Mouse (Mus musculus) spleen, postnatal 14 days (tissue): ENCODE measurements around the gene Nkx2-1.

Experiments
- DNase-seq, 2 experiments: peaks; one replicate each; pipeline ENCODE4 v3.0.0; 2021 to 2022; ENCODE audit warnings: low spot score in 2 of 2

Nkx2-1 gene

DNA sequence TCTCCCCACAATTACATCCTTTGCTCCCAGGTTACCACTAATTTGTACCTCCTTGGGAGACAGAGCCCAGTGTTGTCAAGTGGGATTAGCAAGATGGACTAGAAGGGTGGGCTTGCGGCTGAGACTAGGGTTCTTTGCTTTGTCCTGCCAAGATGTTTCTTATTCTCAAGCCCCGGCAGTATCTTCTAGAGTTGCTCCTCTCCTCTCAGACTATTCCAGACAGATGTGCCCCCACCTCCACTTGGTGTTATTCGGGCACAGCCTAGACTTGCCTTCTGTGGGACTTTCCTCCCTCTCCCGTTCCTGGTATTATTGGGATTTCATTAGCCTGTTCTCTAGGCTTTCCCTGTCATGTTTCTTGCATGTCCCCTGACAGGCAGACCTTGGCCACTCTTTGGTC, 14.5 kb downstream of the Nkx2-1 start:
- no peak for DNase-seq

- no peak for DNase-seq
These were observed 15.4 kb downstream of the Nkx2-1 start for GRCm38 (mm10) chr12:56521106-56521840.

GRCm38 (mm10) chr12:56520396-56521105, 16.2 kb downstream of the Nkx2-1 start:
- no peak for DNase-seq

- no peak for DNase-seq
These were observed 16.9 kb downstream of the Nkx2-1 start for GRCm38 (mm10) chr12:56519738-56520191.

DNA sequence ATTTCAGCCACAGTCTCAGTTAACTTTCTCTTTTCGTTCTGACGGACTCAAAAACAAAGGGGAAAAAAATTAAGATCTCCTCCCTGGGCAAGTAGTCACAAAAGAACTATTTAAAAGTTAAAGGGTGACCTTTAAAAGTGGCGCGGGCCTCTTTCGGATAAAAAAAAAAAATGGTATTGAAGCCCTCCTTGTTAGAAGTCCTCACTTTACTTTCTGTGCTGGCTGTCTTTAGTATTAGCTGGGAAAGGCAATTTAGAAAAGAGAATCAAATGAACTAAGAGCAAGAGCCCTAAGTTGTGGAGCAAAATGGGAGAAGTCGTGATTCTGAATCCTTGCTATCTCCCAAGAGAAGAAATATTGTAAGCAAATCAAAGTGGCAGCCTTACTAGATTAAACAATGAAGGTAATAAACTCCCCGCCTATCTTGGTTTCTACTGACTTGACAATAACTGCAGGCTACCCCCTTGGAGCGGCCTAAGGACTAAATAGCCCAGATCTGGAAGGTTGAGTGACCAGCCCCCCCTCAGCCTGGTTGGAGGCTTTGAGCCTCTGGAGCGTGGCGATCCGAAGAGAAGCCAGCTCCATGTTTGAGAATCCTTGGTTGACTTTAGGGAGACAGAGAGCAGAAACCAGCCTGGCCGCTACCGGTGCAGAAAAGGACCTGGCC, 17.5 kb downstream of the Nkx2-1 start:
- no peak for DNase-seq

DNA sequence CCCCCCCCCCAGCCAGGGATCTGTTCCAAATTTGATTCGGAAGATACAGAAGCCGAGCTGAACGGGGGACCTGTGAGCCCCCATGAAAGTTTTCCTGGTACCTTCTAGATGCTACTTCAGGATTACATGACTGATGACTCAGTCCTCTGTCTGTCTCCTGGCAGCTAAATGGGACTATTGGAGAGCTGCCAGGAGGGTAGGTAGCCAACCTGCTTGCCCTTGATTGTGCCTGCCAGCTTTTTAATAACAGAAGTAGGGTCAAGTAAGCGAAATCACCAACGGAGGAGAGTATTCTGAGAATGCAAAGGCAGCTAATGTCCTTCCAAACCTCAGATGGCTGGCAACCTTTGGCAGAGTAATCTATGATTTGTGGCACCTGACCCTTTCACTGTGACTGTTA, 18.5 kb downstream of the Nkx2-1 start:
- DNase-seq: no peak

- no peak for DNase-seq
These were observed 21.9 kb downstream of the Nkx2-1 start for GRCm38 (mm10) chr12:56514831-56515230.

GRCm38 (mm10) chr12:56508413-56508812, 28.3 kb downstream of the Nkx2-1 start:
- DNase-seq: no peak

DNA sequence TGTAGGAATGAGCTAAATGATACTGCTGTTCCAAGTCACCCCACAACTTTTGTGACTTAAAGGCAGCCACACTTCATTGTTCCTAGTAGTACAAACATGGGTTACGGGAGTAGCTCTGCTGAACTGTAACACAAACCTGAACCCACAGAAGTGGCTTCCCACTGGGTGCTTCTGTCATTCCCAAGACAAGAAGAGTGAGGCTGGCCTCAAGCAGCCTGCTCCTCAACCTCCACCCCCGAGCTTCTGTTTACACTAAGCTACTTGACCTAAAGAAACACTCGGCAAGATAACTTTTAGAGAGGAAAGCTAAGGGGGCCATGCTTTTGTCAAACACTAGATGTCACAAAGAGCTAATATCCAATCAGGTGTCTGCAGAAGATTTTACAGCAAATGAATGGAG, 49.7 kb downstream of the Nkx2-1 start:
- DNase-seq: no peak

DNA sequence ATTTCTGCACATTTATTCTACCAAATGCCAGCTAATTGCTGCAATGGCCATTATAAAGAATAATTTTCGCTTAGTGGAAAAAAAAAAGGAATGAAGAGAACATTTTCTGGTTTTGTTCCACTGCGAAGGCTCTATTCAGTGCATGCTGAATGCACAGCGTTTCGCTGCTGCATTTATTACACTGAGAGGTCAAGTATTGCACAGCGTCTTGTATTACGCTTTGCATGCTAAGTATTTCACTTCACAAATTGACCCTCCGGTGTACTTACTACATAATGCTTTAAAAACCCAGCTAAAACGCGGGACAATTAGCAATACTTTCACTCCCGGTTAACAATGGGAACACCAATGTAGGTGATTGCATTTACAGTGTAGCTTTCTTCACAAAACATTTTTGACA, 54.1 kb downstream of the Nkx2-1 start:
- DNase-seq: no peak
